34 mouse cellular contexts compared by ENCODE assay signal in the genomic region with DNA sequence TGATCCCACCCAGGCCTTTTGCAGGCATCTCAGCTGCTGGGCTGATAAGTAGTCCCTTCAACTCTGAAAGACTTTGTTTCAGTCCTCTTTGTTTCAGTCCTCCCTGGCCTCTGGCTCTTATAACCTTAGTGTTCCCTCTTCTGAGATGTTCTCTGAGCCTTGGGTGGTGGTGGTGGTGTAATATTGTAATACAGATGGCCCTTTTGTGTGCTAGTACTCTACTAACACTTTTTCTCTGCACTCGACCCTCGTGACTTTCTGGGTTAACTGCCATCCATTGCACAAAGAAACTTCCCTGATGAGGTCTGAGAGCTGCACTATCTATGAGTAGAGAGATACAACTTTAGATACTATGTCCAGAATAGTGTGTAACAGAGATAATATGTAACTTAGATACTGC. TPM values are rescaled to one million over a fixed set of nuclear protein-coding genes. Genes with fewer than 3 reads are reported as not detected.
"Had no signal": no experiment of that assay in that cellular context is flagged by ENCODE, and none has a peak within 500 bp of the region (broad histone marks: within the 10 kb centered on the region; RNA-seq: fewer than 3 reads in every experiment).

No protein-coding gene starts in this region.

- H3K27ac ChIP-seq: heart, adult 2 months; heart, embryonic 13.5 days; heart, embryonic 15.5 days; hindbrain, embryonic 13.5 days; hindbrain, embryonic 15.5 days; hindbrain, postnatal 0 days; kidney, embryonic 15.5 days; kidney, postnatal 0 days; limb, embryonic 13.5 days; limb, embryonic 15.5 days; liver, embryonic 12.5 days had no signal

- H3K4me3 ChIP-seq: heart, adult 2 months; heart, embryonic 13.5 days; heart, embryonic 15.5 days; hindbrain, embryonic 13.5 days; hindbrain, embryonic 15.5 days; kidney, embryonic 15.5 days; limb, embryonic 13.5 days; limb, embryonic 15.5 days; liver, embryonic 12.5 days had no signal

- H3K27me3 ChIP-seq: heart, embryonic 13.5 days; heart, embryonic 15.5 days; hindbrain, embryonic 13.5 days; hindbrain, embryonic 15.5 days; kidney, embryonic 15.5 days; limb, embryonic 13.5 days; limb, embryonic 15.5 days had no signal

- H3K36me3 ChIP-seq: heart, embryonic 13.5 days; heart, embryonic 15.5 days; hindbrain, embryonic 13.5 days; hindbrain, embryonic 15.5 days; kidney, embryonic 15.5 days; limb, embryonic 13.5 days; limb, embryonic 15.5 days; liver, embryonic 12.5 days had no signal

- H3K4me1 ChIP-seq: heart, embryonic 15.5 days; hindbrain, embryonic 13.5 days; hindbrain, embryonic 15.5 days; kidney, embryonic 15.5 days; limb, embryonic 13.5 days; limb, embryonic 15.5 days had no signal

- ATAC-seq: hindbrain, postnatal 0 days; intestine, embryonic 16.5 days; liver, embryonic 12.5 days had no signal

- DNase-seq: gastrocnemius, postnatal 10 days; gastrocnemius, postnatal 25 days; heart, adult 2 months; heart, postnatal 14 days; heart, postnatal 36 days; kidney, adult 11 months; kidney, adult 2 months; kidney, adult 9 months; kidney, postnatal 14 days; kidney, postnatal 36 days; layer of hippocampus, postnatal 36 days; left cerebral cortex, postnatal 4 days had no signal

RNA-seq across cellular contexts. Expression of a gene that starts 57.6 kb away (rescaled TPM):
- total RNA-seq: gastrocnemius, postnatal 4 days; heart, adult 2 months; heart, postnatal 14 days; heart, postnatal 36 days; hematopoietic stem cell, adult 5-6 weeks; layer of hippocampus, adult 18-20 months; layer of hippocampus, postnatal 14 days; layer of hippocampus, postnatal 36 days; left cerebral cortex, adult 18-20 months; left cerebral cortex, adult 8-10 months; left cerebral cortex, postnatal 10 days; left cerebral cortex, postnatal 25 days; liver, adult 2 months had no signal
- polyA plus RNA-seq: heart, embryonic 11.5 days; hindbrain, embryonic 11.5 days; hindbrain, postnatal 0 days; intestine, embryonic 16.5 days; kidney, adult 2 months; kidney, embryonic 15.5 days; limb, embryonic 13.5 days; liver, adult 2 months; liver, embryonic 12.5 days had no signal
